Mouse (Mus musculus): ENCODE results near the gene Ell3.

- TF ChIP-seq CTCF (IDR thresholded peaks at IDR 0.05 in 2 of 3, conservative IDR thresholded peaks at IDR 0.05 in 1 of 3; ENCODE audit: control insufficient read depth in 1 of 3, insufficient read depth in 1 of 3, low read depth in 2 of 3, low read length in 3 of 3, poor library complexity in 1 of 3, severe bottlenecking in 1 of 3) = peak in 1 of 3 experiments; percentile 42; a peak in 2 of 6 replicates
- TF ChIP-seq ZKSCAN1 (IDR thresholded peaks at IDR 0.05; ENCODE audit: low read depth, low read length) = no peak
- no peak for TF ChIP-seq NRF1 (IDR thresholded peaks at IDR 0.05; ENCODE audit: insufficient read depth, low read depth, low read length, poor library complexity, severe bottlenecking)
- TF ChIP-seq BHLHE40 (IDR thresholded peaks at IDR 0.05; ENCODE audit: borderline replicate concordance, low read depth, low read length) = no peak
- TF ChIP-seq EP300 (IDR thresholded peaks at IDR 0.05; ENCODE audit: low read depth in 1 of 2, low read length in 2 of 2) = no peak
- no peak for TF ChIP-seq POLR2A (IDR thresholded peaks at IDR 0.05; ENCODE audit: control insufficient read depth in 1 of 2, insufficient read depth in 1 of 2, low read depth in 1 of 2, low read length in 2 of 2, poor library complexity in 1 of 2)
Observed at GRCm38 (mm10) chr2:121448136-121448535, 4.1 kb upstream of the Ell3 start.

Measured in MEL (cell line).